Mouse (Mus musculus) cortical plate, adult 2 months (tissue): ENCODE results near the gene Ccdc96.

Source experiments
- CTCF ChIP-seq: fragments of 200-500 bp; IDR thresholded peaks from 2 replicates; pipeline ENCODE4 v1.5.1; 2011; ENCODE audit warnings: mild to moderate bottlenecking, control low read depth, low read length; ENCODE audit not compliant: insufficient read depth; ENCODE audit errors: extremely low read depth
- POLR2A ChIP-seq: fragments of 200-500 bp; IDR thresholded peaks from 2 replicates; pipeline ENCODE4 v1.6.1; 2011; ENCODE audit warnings: mild to moderate bottlenecking, low read length, control low read depth; ENCODE audit not compliant: insufficient read depth; ENCODE audit errors: extremely low read depth

- TF ChIP-seq CTCF (no peak), POLR2A (peak; percentile 26; the same call in 1 of the 2 replicates)
These were observed at the start of gene Ccdc96, which contains the start of gene Tada2b for GRCm38 (mm10) chr5:36484171-36484990.
